Mouse (Mus musculus): ENCODE data around the gene Tmco1. TPM values are rescaled to one million over a fixed set of nuclear protein-coding genes. Genes with fewer than 3 reads are reported as not detected.

Gene Tmco1
- total and polyA plus RNA-seq, 3 experiments = 60.3 to 95.3 (median 88.2) TPM

DNA sequence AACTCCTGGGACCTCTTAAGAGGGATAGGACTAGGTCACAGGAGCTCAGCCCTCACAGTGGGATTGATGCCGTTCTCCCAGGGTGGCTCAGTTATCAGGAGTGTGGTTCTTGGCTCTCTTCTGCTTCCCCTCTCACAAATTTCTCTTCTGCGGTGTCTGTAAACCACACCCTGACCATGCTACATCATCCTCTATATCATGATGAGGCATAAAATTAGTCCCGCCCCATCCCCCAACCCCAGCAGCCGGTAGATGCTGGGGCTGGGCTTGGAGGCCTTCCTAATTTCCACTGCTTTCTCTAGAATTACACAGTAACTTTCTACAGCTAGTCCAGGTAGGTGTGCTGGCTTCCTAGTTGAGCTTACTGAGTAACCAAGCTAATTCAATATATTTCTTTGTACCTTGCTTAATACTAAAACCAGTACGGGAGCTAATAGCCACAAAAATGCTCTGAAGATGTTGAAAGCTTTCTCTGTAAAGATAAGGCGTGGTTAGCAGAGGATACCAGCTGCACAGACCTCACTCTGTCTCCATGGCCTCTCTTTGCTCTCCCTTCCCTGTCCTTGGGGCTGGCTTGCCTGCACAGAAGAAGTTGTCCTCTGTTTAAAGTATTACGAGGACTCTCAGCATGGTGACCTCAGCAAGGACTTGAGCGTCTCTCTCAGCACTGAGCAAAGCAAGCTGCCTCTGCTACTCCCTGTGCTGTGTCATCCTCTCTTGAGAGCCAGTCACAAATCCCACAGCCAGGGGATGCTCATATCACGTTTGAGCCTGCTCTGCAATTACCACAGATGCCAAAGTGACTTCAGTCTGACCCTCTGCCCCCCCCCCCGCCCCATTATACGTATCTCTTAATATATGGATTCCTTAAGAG, 19.3 kb upstream of the Tmco1 start:
- 53% methylated on average over 11 of the region's 11 CpGs for WGBS
- no peaks in the 10 kb centered on the region for H3K36me3 ChIP-seq (ENCODE audit: control insufficient read depth, insufficient read depth, low read length)
- H3K27ac ChIP-seq = no peak overlapping the region
- H3K4me3 ChIP-seq = no peak overlapping the region
- no peak for DNase-seq
- intact Hi-C loops (cut with DNase I) = loop anchor here (5.0 kb wide), 1 partner anchor 47 kb away; no protein-coding TSS in a partner anchor
- H3K27me3 ChIP-seq (ENCODE audit: control insufficient read depth, insufficient read depth, low read length) = no peaks in the 10 kb centered on the region; the same call in 1 of the 2 replicates
- H3K79me2 ChIP-seq (replicated peaks; ENCODE audit: control insufficient read depth, insufficient read depth, low read length) = no peaks in the 10 kb centered on the region
- no peaks in the 10 kb centered on the region; the same call in 1 of the 2 replicates for H3K4me1 ChIP-seq (ENCODE audit: control insufficient read depth, insufficient read depth, low read length)
- no peak overlapping the region for H3K9ac ChIP-seq (ENCODE audit: low read depth, low read length)
- TF ChIP-seq POLR2A (IDR thresholded peaks at IDR 0.05; ENCODE audit: insufficient read depth, low read depth, low read length) (no peak), CTCF (IDR thresholded peaks at IDR 0.05) (no peak), EP300 (IDR thresholded peaks at IDR 0.05; ENCODE audit: insufficient read depth, low read depth, low read length) (no peak)

DNA sequence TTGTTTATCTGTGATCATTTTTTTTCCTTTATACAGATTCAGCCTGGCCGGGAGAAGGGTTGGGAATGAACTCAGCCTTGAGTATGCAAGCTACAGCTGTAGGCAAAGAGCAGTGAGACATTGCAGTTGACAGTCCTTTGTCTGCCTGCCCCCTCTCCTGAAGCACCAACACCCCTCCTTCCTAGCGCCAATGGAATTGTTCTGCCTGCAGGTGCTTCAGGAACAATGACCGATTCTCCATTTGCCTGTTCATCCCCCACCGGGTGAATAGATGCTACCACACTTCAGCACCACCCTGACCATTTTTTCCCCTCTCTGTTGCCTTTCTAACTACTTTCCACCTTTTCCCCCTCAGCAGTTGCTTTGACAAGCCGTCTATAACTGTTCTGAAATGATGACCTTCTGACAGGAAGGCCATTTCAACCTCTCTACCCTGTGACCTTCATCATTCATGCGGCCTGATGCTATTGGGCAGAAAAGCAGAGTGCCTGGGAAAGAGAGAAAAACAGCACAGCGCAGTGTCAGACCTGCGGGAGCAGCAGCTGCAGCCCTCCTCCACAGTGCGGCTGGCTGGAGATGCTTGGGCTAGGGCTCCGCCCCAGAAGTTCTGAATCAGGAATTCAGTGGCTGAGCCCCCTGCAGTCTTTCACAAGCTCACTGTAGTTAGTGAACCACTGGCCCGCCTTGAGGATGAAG, 18.5 kb upstream of the Tmco1 start:
- H3K9ac ChIP-seq (ENCODE audit: low read depth, low read length) = no peak overlapping the region
- H3K36me3 ChIP-seq (ENCODE audit: control insufficient read depth, insufficient read depth, low read length) = no peaks in the 10 kb centered on the region
- no peak for TF ChIP-seq CTCF (IDR thresholded peaks at IDR 0.05)
- no peak for TF ChIP-seq POLR2A (IDR thresholded peaks at IDR 0.05; ENCODE audit: insufficient read depth, low read depth, low read length)
- no peak for TF ChIP-seq EP300 (IDR thresholded peaks at IDR 0.05; ENCODE audit: insufficient read depth, low read depth, low read length)
- intact Hi-C loops (cut with DNase I) = loop anchor here (5.0 kb wide), 1 partner anchor 47 kb away; no protein-coding TSS in a partner anchor
- H3K27ac ChIP-seq = no peak overlapping the region
- H3K4me3 ChIP-seq = no peak overlapping the region
- DNase-seq = no peak
- H3K79me2 ChIP-seq (replicated peaks; ENCODE audit: control insufficient read depth, insufficient read depth, low read length) = no peaks in the 10 kb centered on the region
- no peaks in the 10 kb centered on the region; the same call in 1 of the 2 replicates for H3K27me3 ChIP-seq (ENCODE audit: control insufficient read depth, insufficient read depth, low read length)
- WGBS = 38% methylated on average over 11 of the region's 11 CpGs
- H3K4me1 ChIP-seq (ENCODE audit: control insufficient read depth, insufficient read depth, low read length) = no peaks in the 10 kb centered on the region; the same call in 1 of the 2 replicates

- Histone ChIP-seq H3K79me2 (replicated peaks; ENCODE audit: control insufficient read depth, insufficient read depth, low read length) (no peaks in the 10 kb centered on the region), H3K4me3 (no peak overlapping the region), H3K27ac (no peak overlapping the region), H3K9ac (ENCODE audit: low read depth, low read length) (no peak overlapping the region), H3K4me1 (ENCODE audit: control insufficient read depth, insufficient read depth, low read length) (no peaks in the 10 kb centered on the region; the same call in 1 of the 2 replicates), H3K36me3 (ENCODE audit: control insufficient read depth, insufficient read depth, low read length) (no peaks in the 10 kb centered on the region), H3K27me3 (ENCODE audit: control insufficient read depth, insufficient read depth, low read length) (no peaks in the 10 kb centered on the region; the same call in 1 of the 2 replicates)
- intact Hi-C loops (cut with DNase I) = no loop called here
- TF ChIP-seq EP300 (IDR thresholded peaks at IDR 0.05; ENCODE audit: insufficient read depth, low read depth, low read length) (no peak), POLR2A (IDR thresholded peaks at IDR 0.05; ENCODE audit: insufficient read depth, low read depth, low read length) (no peak), CTCF (IDR thresholded peaks at IDR 0.05) (no peak)
- DNase-seq = no peak
- WGBS = 48% methylated on average over 6 of the region's 6 CpGs
These were observed 17.9 kb upstream of the Tmco1 start for GRCm38 (mm10) chr1:167290263-167290592.

DNA sequence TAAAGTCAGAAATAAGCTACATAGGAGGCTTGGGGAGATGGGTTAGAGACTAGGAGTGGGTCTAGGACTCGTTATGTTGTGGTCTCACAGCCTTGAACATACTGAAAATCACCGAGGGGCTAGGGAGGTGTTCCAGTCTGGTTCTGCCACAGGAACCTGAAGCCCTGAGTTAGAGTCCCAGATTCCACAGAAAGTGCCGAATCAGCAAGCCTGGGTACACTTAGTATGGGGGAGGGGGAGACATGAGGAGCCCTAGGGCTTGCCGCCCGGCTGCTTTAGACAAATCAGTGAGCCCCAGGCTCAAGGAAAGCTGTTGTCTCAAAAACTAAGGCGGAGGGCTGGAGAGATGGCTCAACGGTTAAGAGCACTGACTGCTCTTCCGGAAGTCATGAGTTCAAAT, 16.6 kb upstream of the Tmco1 start:
- intact Hi-C loops (cut with DNase I) = no loop called here
- H3K27ac ChIP-seq = no peak overlapping the region
- TF ChIP-seq EP300 (IDR thresholded peaks at IDR 0.05; ENCODE audit: insufficient read depth, low read depth, low read length) = no peak
- no peak for TF ChIP-seq CTCF (IDR thresholded peaks at IDR 0.05)
- no peak for TF ChIP-seq POLR2A (IDR thresholded peaks at IDR 0.05; ENCODE audit: insufficient read depth, low read depth, low read length)

DNA sequence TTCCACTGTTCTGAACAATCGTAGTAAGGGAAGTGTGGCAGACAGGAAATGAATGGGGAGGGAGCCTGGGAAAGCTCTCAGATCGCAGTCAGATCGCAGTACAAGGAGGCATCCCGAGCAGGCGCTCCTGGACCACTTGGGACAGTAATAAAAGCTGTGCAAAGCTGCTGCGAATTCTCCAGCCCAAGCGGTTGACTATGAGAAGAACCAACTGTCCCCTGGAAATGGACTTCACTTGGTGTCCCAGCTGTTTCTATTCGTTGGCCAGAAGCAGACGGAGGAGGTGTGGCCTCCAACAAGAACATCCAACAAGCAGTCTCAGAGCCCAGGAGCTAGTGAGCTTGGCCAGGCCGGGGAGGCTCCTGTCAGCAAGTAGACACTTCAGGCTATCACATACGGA, 15.7 kb upstream of the Tmco1 start:
- Histone ChIP-seq H3K27ac (no peak overlapping the region; the same call in 1 of the 2 replicates), H3K4me1 (ENCODE audit: control insufficient read depth, insufficient read depth, low read length) (no peaks in the 10 kb centered on the region; the same call in 1 of the 2 replicates), H3K27me3 (ENCODE audit: control insufficient read depth, insufficient read depth, low read length) (no peaks in the 10 kb centered on the region; the same call in 1 of the 2 replicates), H3K4me3 (no peak overlapping the region), H3K9ac (ENCODE audit: low read depth, low read length) (no peak overlapping the region), H3K79me2 (replicated peaks; ENCODE audit: control insufficient read depth, insufficient read depth, low read length) (no peaks in the 10 kb centered on the region), H3K36me3 (ENCODE audit: control insufficient read depth, insufficient read depth, low read length) (no peaks in the 10 kb centered on the region)
- intact Hi-C loops (cut with DNase I) = no loop called here
- WGBS = 19% methylated on average over 11 of the region's 11 CpGs
- DNase-seq = peak; percentile 43 to 72
- TF ChIP-seq POLR2A (IDR thresholded peaks at IDR 0.05; ENCODE audit: insufficient read depth, low read depth, low read length) (no peak), EP300 (IDR thresholded peaks at IDR 0.05; ENCODE audit: insufficient read depth, low read depth, low read length) (no peak), CTCF (IDR thresholded peaks at IDR 0.05) (no peak)

More for the DNA sequence above, 16.6 kb upstream of the Tmco1 start:
- H3K36me3 ChIP-seq (ENCODE audit: control insufficient read depth, insufficient read depth, low read length) = no peaks in the 10 kb centered on the region
- H3K4me3 ChIP-seq = no peak overlapping the region
- no peak for DNase-seq
- H3K79me2 ChIP-seq (replicated peaks; ENCODE audit: control insufficient read depth, insufficient read depth, low read length) = no peaks in the 10 kb centered on the region
- 83% methylated on average over 8 of the region's 8 CpGs for WGBS
- H3K9ac ChIP-seq (ENCODE audit: low read depth, low read length) = no peak overlapping the region
- no peaks in the 10 kb centered on the region; the same call in 1 of the 2 replicates for H3K27me3 ChIP-seq (ENCODE audit: control insufficient read depth, insufficient read depth, low read length)
- H3K4me1 ChIP-seq (ENCODE audit: control insufficient read depth, insufficient read depth, low read length) = no peaks in the 10 kb centered on the region; the same call in 1 of the 2 replicates
